Mouse (Mus musculus) bone marrow, adult 2 months (tissue): Measurements from ENCODE around the gene Rpp25l. TPM values are rescaled to one million over a fixed set of nuclear protein-coding genes. Genes with fewer than 3 reads are reported as not detected.
A peak's percentile ranks its signal among the peaks of the same experiment; 100 is the strongest.
"Not testable (repeated sequence)": the region's sequence is repeated elsewhere in the genome, so short reads cannot be mapped to it uniquely, and the experiment has no call there.

ENCODE experiments used
- H3K27ac ChIP-seq: fragments of 200-500 bp; 2 replicates; pipeline ENCODE4 v1.5.1; 2012; ENCODE audit warnings: low read depth, mild to moderate bottlenecking, control low read depth, inconsistent platforms, low read length; ENCODE audit not compliant: control insufficient read depth, poor library complexity, insufficient read depth
- H3K4me1 ChIP-seq: fragments of 200-500 bp; 2 replicates; pipeline ENCODE4 v1.6.1; 2011; ENCODE audit warnings: low read length; ENCODE audit not compliant: control insufficient read depth, insufficient read depth
- H3K4me3 ChIP-seq: fragments of 200-500 bp; replicated peaks from 2 replicates; pipeline ENCODE3; 2011; ENCODE audit warnings: mild to moderate bottlenecking, low read depth, low read length, control low read depth; ENCODE audit not compliant: control insufficient read depth
- CTCF ChIP-seq: fragments of 200-500 bp; IDR thresholded peaks from 2 replicates; pipeline ENCODE4 v1.5.1; 2011; ENCODE audit warnings: low read length, control low read depth; ENCODE audit not compliant: control insufficient read depth, insufficient read depth
- whole genome bisulfite sequencing: fragments of 180-500 bp; shearing (Covaris S2); methylation state at CpG from one replicate; pipeline ENCODE4 v1.1.7; 2018; 5-methylcytosine and 5-hydroxymethylcytosine counted together
- polyA plus RNA-seq: library from polyadenylated mRNA; stranded (reverse); fragments of >200 nt; gene quantifications from 2 replicates; pipeline ENCODE4 v1.2.4, GENCODE M21; 2011; ENCODE audit warnings: low replicate concordance; ENCODE audit not compliant: missing spikeins, insufficient read depth, insufficient read length

Gene Rpp25l
- polyA plus RNA-seq, 1 experiment = 37.2 TPM

GRCm38 (mm10) chr4:41696930-41697841 lies 16.1 kb downstream of the Rpp25l start, which contains the start of gene Cntfr:
Cntfr (minus strand) TSS chr4:41697089.
- H3K4me1 ChIP-seq, H3K27ac ChIP-seq, H3K4me3 ChIP-seq: not testable (repeated sequence)
- TF ChIP-seq CTCF = peak; percentile 72
- 5% methylated on average over 29 of the region's 40 CpGs for WGBS

GRCm38 (mm10) chr4:41696452-41696851 lies 16.9 kb downstream of the Rpp25l start:
- not testable (repeated sequence) for H3K4me3 ChIP-seq, H3K27ac ChIP-seq, H3K4me1 ChIP-seq
- 5% methylated on average over 14 of the region's 15 CpGs for WGBS

GRCm38 (mm10) chr4:41695800-41696199 lies 17.5 kb downstream of the Rpp25l start:
- H3K27ac ChIP-seq, H3K4me1 ChIP-seq, H3K4me3 ChIP-seq: not testable (repeated sequence)
- 4% methylated on average over 12 of the region's 38 CpGs for WGBS

- WGBS = 16% methylated on average over 4 of the region's 4 CpGs
- H3K27ac ChIP-seq, H3K4me1 ChIP-seq, H3K4me3 ChIP-seq: not testable (repeated sequence)
Observed at GRCm38 (mm10) chr4:41693511-41693910, 19.8 kb downstream of the Rpp25l start.

GRCm38 (mm10) chr4:41690014-41690413 lies 23.3 kb downstream of the Rpp25l start:
- no CpG with 5 or more reads among the region's 4 CpGs for WGBS
- not testable (repeated sequence) for H3K4me3 ChIP-seq, H3K4me1 ChIP-seq, H3K27ac ChIP-seq

- H3K4me1 ChIP-seq, H3K27ac ChIP-seq, H3K4me3 ChIP-seq: not testable (repeated sequence)
- 74% methylated on average over 1 of the region's 1 CpGs for WGBS
Observed at GRCm38 (mm10) chr4:41688562-41688961, 24.8 kb downstream of the Rpp25l start.

GRCm38 (mm10) chr4:41685882-41686492 lies 27.3 kb downstream of the Rpp25l start:
- H3K4me3 ChIP-seq, H3K4me1 ChIP-seq, H3K27ac ChIP-seq: not testable (repeated sequence)
- WGBS = 58% methylated on average over 10 of the region's 10 CpGs

- WGBS = 4% methylated on average over 14 of the region's 14 CpGs
- not testable (repeated sequence) for H3K4me1 ChIP-seq, H3K27ac ChIP-seq, H3K4me3 ChIP-seq
Observed at GRCm38 (mm10) chr4:41684931-41685453, 28.3 kb downstream of the Rpp25l start.

GRCm38 (mm10) chr4:41684131-41684930 lies 29.0 kb downstream of the Rpp25l start:
- 11% methylated on average over 23 of the region's 27 CpGs for WGBS
- H3K4me3 ChIP-seq, H3K27ac ChIP-seq, H3K4me1 ChIP-seq: not testable (repeated sequence)

- H3K27ac ChIP-seq, H3K4me3 ChIP-seq, H3K4me1 ChIP-seq: not testable (repeated sequence)
- 7% methylated on average over 5 of the region's 27 CpGs for WGBS
Observed at GRCm38 (mm10) chr4:41683303-41683702, 30.0 kb downstream of the Rpp25l start.
